Mouse (Mus musculus) G1E (cell line): Measurements from ENCODE around the gene Pcgf6.

ENCODE experiments used
- CTCF ChIP-seq: IDR thresholded peaks from 2 replicates; pipeline ENCODE4 v1.5.1; 2012; ENCODE audit warnings: low read depth, low read length, inconsistent platforms, mixed read lengths
- GATA1 ChIP-seq: IDR thresholded peaks from 2 replicates; pipeline ENCODE4 v1.6.1; 2012; ENCODE audit warnings: borderline replicate concordance, low read length, inconsistent platforms, mixed read lengths

- TF ChIP-seq CTCF, result no peak
- TF ChIP-seq GATA1, result no peak
These were observed 15.8 kb downstream of the Pcgf6 start for GRCm38 (mm10) chr19:47034916-47035315.
